Mouse (Mus musculus) lung, adult 2 months (tissue): ENCODE measurements at regions not wholly inside any gene's neighbourhood (a gene's known extent, or its start where the extent isn't known, plus 50 kb on each side); places are given as distances from the start of the nearest gene placed in this dataset.

ENCODE experiments used
- CTCF ChIP-seq: fragments of 200-500 bp; IDR thresholded peaks from 2 replicates; pipeline ENCODE4 v1.5.1; 2011; ENCODE audit warnings: mild to moderate bottlenecking, low read length, control low read depth; ENCODE audit not compliant: insufficient read depth
- POLR2A ChIP-seq: fragments of 200-500 bp; IDR thresholded peaks from 2 replicates; pipeline ENCODE4 v1.6.1; 2011; ENCODE audit warnings: low read depth, mild to moderate bottlenecking, control low read depth, low read length, borderline replicate concordance; ENCODE audit errors: extremely low read depth

- no peak for TF ChIP-seq CTCF
- TF ChIP-seq POLR2A = no peak
Observed at GRCm38 (mm10) chr10:17529851-17530509, 193.0 kb upstream of the Cited2 start.
